Mouse (Mus musculus): ENCODE data around the gene Sdhaf2.

- TF ChIP-seq JUND (IDR thresholded peaks at IDR 0.05; ENCODE audit: low read depth, low read length) (no peak), CTCF (IDR thresholded peaks at IDR 0.05 in 2 of 3, conservative IDR thresholded peaks at IDR 0.05 in 1 of 3; ENCODE audit: control insufficient read depth in 1 of 3, insufficient read depth in 1 of 3, low read depth in 2 of 3, low read length in 3 of 3, poor library complexity in 1 of 3, severe bottlenecking in 1 of 3) (no peak), RCOR1 (IDR thresholded peaks at IDR 0.05; ENCODE audit: low read depth, low read length) (no peak), KAT2A (conservative IDR thresholded peaks at IDR 0.05; ENCODE audit: low read depth, low read length) (no peak), ZNF384 (IDR thresholded peaks at IDR 0.05; ENCODE audit: low read depth, low read length) (no peak), POLR2A (IDR thresholded peaks at IDR 0.05; ENCODE audit: control insufficient read depth in 1 of 2, insufficient read depth in 1 of 2, low read depth in 1 of 2, low read length in 2 of 2, poor library complexity in 1 of 2) (no peak)
These were observed 31.1 kb upstream of the Sdhaf2 start for GRCm38 (mm10) chr19:10557001-10557400.

All from MEL (cell line).